Mouse (Mus musculus) forebrain, embryonic 15.5 days (tissue): ENCODE data around the gene Tctn1. TPM values are rescaled to one million over a fixed set of nuclear protein-coding genes. Genes with fewer than 3 reads are reported as not detected.
A peak's percentile ranks its signal among the peaks of the same experiment; 100 is the strongest.

Experiments used
- ATAC-seq: fragments of 200-750 bp; cut with Nextera tagmentation; replicated peaks from 2 replicates; pipeline ENCODE4 v1.8.0; 2017; ENCODE audit warnings: mild to moderate bottlenecking, moderate TSS enrichment, moderate library complexity
- H3K27ac ChIP-seq: fragments of 300-500 bp; sonication (generic); replicated peaks from 2 replicates; pipeline ENCODE4 v1.5.1; 2015; ENCODE audit warnings: mild to moderate bottlenecking, inconsistent platforms
- H3K27me3 ChIP-seq: fragments of 300-500 bp; sonication (generic); 2 replicates; pipeline ENCODE4 v1.6.1; 2015; ENCODE audit warnings: inconsistent platforms
- H3K36me3 ChIP-seq: fragments of 300-500 bp; sonication (generic); 2 replicates; pipeline ENCODE4 v1.6.1; 2015; ENCODE audit warnings: mild to moderate bottlenecking, inconsistent platforms
- H3K4me1 ChIP-seq: fragments of 300-500 bp; sonication (generic); 2 replicates; pipeline ENCODE4 v1.6.1; 2015; ENCODE audit warnings: inconsistent platforms
- H3K4me2 ChIP-seq: fragments of 300-500 bp; sonication (generic); replicated peaks from 2 replicates; pipeline ENCODE4 v1.6.1; 2015; ENCODE audit warnings: mild to moderate bottlenecking, inconsistent platforms
- H3K4me3 ChIP-seq: fragments of 300-500 bp; sonication (generic); 2 replicates; pipeline ENCODE4 v1.5.1; 2015; ENCODE audit warnings: mild to moderate bottlenecking, inconsistent platforms
- H3K9ac ChIP-seq: fragments of 300-500 bp; sonication (generic); replicated peaks from 2 replicates; pipeline ENCODE4 v1.6.1; 2015; ENCODE audit warnings: mild to moderate bottlenecking, inconsistent platforms
- H3K9me3 ChIP-seq: fragments of 300-500 bp; sonication (generic); 2 replicates; pipeline ENCODE4 v1.6.1; 2016; ENCODE audit warnings: inconsistent platforms
- WGBS: fragments of 180-500 bp; shearing (Covaris S2); methylation state at CpG from one replicate; pipeline ENCODE4 v1.1.7; 2015; ENCODE audit warnings: mixed read lengths; 5-methylcytosine and 5-hydroxymethylcytosine counted together
- polyA plus RNA-seq: library from polyadenylated mRNA; unstranded; fragments of >200 nt; fragmentation: Nextera tagmentation; extraction: Ambion mirVana; gene quantifications from 2 replicates; pipeline ENCODE4 v1.2.1, GENCODE M21; 2015

Tctn1 gene
- polyA plus RNA-seq, 1 experiment from 2014 or later = 4.2 TPM

- H3K4me3 ChIP-seq = peak within 1 kb of the TSS; percentile 65
- ATAC-seq = peak; percentile 94
- H3K9me3 ChIP-seq = no peaks in the 10 kb centered on the region
- H3K9ac ChIP-seq = peak within 1 kb of the TSS; percentile 76
- H3K4me2 ChIP-seq = peak within 1 kb of the TSS; percentile 87
- under 1% methylated on average over 98 of the region's 114 CpGs for WGBS
- H3K4me1 ChIP-seq = peaks cover 23% of the 10 kb centered on the region
- no peaks in the 10 kb centered on the region for H3K27me3 ChIP-seq
- H3K27ac ChIP-seq = peak within 1 kb of the TSS; percentile 87
- no peaks in the 10 kb centered on the region for H3K36me3 ChIP-seq
Measured at GRCm38 (mm10) chr5:122284183-122285028, 20.1 kb upstream of the Tctn1 start, which contains the start of gene Pptc7. TSS of gene Pptc7 (plus strand) at chr5:122284365.

DNA sequence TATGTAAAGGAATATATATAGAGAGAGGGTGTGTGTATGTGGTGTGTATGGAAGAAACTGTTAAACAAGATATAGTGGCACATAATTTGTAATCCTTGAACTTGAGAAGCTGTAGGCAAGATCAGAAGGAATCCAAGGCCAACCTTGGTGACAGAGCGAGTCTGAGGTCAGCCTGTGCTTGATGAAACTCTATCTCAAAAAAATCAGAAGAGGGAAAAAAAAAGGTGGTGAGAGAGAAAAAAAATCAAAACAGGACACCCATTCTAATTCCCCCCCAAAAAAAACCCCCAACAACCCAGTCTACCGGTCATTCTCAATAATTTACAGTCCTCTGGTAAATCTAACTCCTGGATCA lies 19.5 kb upstream of the Tctn1 start:
- Histone ChIP-seq H3K4me1 (peaks cover 23% of the 10 kb centered on the region), H3K36me3 (no peaks in the 10 kb centered on the region), H3K9ac (no peak overlapping the region), H3K9me3 (no peaks in the 10 kb centered on the region), H3K27me3 (no peaks in the 10 kb centered on the region), H3K27ac (no peak overlapping the region), H3K4me3 (peak overlapping the region; percentile 65), H3K4me2 (0 out of 2 replicates have a peak overlapping the region, but pooled peaks have one; percentile 87)
- no peak for ATAC-seq
- WGBS = 24% methylated on average over 2 of the region's 2 CpGs

- peaks cover 15% of the 10 kb centered on the region for H3K4me1 ChIP-seq
- no peak for ATAC-seq
- 37% methylated on average over 19 of the region's 19 CpGs for WGBS
Measured at GRCm38 (mm10) chr5:122280827-122281462, 16.7 kb upstream of the Tctn1 start.

GRCm38 (mm10) chr5:122280422-122280826 lies 16.2 kb upstream of the Tctn1 start:
- no peak overlapping the region for H3K27ac ChIP-seq
- no peak for ATAC-seq
- no peaks in the 10 kb centered on the region for H3K36me3 ChIP-seq
- no peaks in the 10 kb centered on the region for H3K9me3 ChIP-seq
- H3K4me2 ChIP-seq = no peak overlapping the region
- H3K4me3 ChIP-seq = no peak overlapping the region
- WGBS = 48% methylated on average over 6 of the region's 6 CpGs
- H3K9ac ChIP-seq = no peak overlapping the region
- peaks cover 10% of the 10 kb centered on the region for H3K4me1 ChIP-seq
- H3K27me3 ChIP-seq = no peaks in the 10 kb centered on the region

More at GRCm38 (mm10) chr5:122280827-122281462, 16.7 kb upstream of the Tctn1 start:
- H3K27ac ChIP-seq = no peak overlapping the region
- no peak overlapping the region for H3K4me2 ChIP-seq
- H3K9me3 ChIP-seq = no peaks in the 10 kb centered on the region
- H3K27me3 ChIP-seq = no peaks in the 10 kb centered on the region
- H3K9ac ChIP-seq = no peak overlapping the region
- H3K36me3 ChIP-seq = no peaks in the 10 kb centered on the region
- H3K4me3 ChIP-seq = no peak overlapping the region

DNA sequence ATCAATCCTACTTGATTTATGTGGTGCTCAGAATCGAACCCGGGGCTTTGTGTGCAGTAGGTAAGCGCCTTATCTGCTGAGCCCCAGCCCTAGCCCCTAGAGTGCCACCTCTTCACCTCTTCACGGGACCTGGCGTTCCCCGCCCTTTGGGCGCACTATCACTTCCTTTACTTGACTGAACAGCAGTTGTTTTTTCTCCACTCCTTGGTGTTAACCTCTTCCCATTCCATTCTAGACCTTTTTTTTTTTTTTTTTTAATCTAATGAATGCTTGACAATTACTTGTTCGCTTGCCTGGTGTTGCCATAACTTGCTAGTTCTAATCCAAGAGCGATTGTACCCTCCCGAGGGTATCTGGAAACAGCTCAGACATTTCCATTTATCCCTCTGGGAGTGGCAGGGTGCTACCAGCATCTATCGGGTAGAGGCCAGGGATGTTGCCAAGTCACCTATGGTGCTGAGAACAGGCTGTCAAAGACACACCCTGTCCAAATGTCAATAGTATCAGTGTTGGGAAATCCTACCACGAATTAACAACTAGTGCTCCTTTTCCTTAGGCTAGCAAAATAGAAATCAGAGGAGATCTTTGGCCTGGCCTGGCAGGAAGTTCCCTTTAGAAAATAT lies 15.7 kb upstream of the Tctn1 start:
- ATAC-seq = no peak
- Histone ChIP-seq H3K4me1 (peaks cover 6% of the 10 kb centered on the region; the same call in 1 of the 2 replicates), H3K4me2 (no peak overlapping the region), H3K27ac (no peak overlapping the region), H3K27me3 (no peaks in the 10 kb centered on the region), H3K4me3 (no peak overlapping the region), H3K36me3 (no peaks in the 10 kb centered on the region), H3K9me3 (no peaks in the 10 kb centered on the region), H3K9ac (no peak overlapping the region)
- WGBS = 84% methylated on average over 12 of the region's 12 CpGs

DNA sequence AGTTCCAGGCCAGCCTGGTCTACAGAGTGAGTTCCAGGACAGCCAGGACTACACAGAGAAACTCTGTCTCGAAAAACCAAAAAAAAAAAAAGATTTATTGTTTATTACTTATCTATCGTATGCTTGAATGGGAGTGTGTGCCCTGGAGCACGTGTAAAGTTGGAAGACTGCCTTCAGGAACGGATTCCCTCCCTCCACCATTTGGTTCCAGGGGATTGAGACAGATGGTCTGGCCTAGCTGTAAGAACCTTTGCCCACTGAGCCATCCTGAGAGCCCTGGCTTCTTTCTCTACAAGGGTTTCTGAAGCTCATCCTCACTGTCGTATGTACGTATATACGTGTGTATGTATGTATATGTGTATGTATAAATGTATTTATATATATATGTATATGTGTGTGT lies 14.7 kb upstream of the Tctn1 start:
- no peaks in the 10 kb centered on the region for H3K27me3 ChIP-seq
- no peak overlapping the region for H3K27ac ChIP-seq
- peaks cover 10% of the 10 kb centered on the region for H3K4me1 ChIP-seq
- 75% methylated on average over 7 of the region's 7 CpGs for WGBS
- no peak for ATAC-seq
- H3K4me2 ChIP-seq = no peak overlapping the region
- no peaks in the 10 kb centered on the region for H3K9me3 ChIP-seq
- H3K4me3 ChIP-seq = no peak overlapping the region
- no peaks in the 10 kb centered on the region for H3K36me3 ChIP-seq
- H3K9ac ChIP-seq = no peak overlapping the region

- WGBS = 11% methylated on average over 5 of the region's 5 CpGs
Measured at GRCm38 (mm10) chr5:122274785-122275184, 10.5 kb upstream of the Tctn1 start.

DNA sequence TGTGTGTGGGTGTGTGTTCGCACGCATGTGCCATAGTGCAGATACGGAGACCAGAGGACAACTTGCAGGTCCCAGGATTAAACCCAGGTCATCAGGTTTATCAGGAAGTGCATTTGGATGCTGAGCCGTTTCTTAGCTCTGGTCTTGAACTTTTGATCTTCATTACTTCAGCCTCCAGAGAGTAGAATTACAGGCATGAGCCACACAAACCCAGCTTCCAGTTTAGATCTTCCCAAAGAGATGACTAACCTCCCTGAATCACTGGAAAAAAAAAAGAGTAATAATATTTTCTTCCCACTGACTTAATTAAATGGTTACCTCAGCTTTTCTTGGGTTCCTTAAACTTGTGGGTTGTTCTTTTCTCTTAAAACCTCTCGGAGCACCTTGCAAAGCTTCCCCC lies 8.6 kb upstream of the Tctn1 start:
- H3K4me2 ChIP-seq = no peak overlapping the region
- H3K36me3 ChIP-seq = no peaks in the 10 kb centered on the region
- no peak overlapping the region for H3K9ac ChIP-seq
- no peak overlapping the region for H3K27ac ChIP-seq
- H3K4me1 ChIP-seq = peaks cover 4% of the 10 kb centered on the region
- no peak overlapping the region for H3K4me3 ChIP-seq
- 91% methylated on average over 5 of the region's 5 CpGs for WGBS
- ATAC-seq = no peak
- H3K27me3 ChIP-seq = no peaks in the 10 kb centered on the region
- no peaks in the 10 kb centered on the region for H3K9me3 ChIP-seq

More at GRCm38 (mm10) chr5:122274785-122275184, 10.5 kb upstream of the Tctn1 start:
- Histone ChIP-seq H3K4me2 (no peak overlapping the region), H3K27me3 (no peaks in the 10 kb centered on the region), H3K27ac (no peak overlapping the region), H3K4me3 (no peak overlapping the region), H3K4me1 (peaks cover 4% of the 10 kb centered on the region), H3K9me3 (no peaks in the 10 kb centered on the region), H3K36me3 (no peaks in the 10 kb centered on the region), H3K9ac (no peak overlapping the region)
- ATAC-seq = no peak

DNA sequence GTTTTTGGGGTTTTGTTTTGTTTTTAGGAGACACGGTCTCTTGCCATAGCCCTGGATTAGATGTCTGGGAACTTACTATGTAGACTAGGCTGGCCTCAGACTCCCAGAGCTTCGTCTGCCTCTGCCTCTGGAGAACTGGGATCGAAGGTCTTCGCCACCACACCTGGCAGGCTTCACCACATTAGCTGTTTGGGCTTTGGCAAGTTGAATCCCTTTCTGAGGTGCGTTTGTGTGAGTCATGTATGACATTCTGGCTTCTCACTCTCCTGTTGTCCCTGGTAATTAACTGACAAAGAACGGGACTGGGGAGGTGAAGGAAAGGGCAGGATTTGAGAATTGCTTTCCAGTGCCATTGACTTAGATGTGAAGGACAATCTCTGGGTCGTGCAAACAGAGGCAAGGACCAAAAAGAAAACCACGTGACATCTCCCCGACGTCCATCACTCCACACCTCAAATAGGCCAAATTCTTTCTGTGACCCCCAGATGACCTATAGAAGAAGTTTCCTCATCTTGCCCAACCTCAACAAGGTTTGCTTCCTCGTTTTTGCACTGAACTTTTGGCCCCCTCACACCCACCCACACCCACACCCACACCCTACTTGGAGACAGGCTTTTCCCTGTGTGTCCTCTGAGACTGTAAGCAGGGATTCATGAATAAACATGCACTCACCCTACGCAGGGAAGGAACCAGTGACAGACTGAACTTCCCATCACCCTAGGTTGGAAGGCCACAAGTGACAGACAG lies 4.8 kb upstream of the Tctn1 start:
- WGBS = 73% methylated on average over 12 of the region's 12 CpGs
- Histone ChIP-seq H3K9me3 (no peaks in the 10 kb centered on the region), H3K27ac (no peak overlapping the region), H3K4me2 (no peak overlapping the region), H3K4me1 (no peaks in the 10 kb centered on the region), H3K36me3 (no peaks in the 10 kb centered on the region), H3K27me3 (no peaks in the 10 kb centered on the region), H3K4me3 (no peak overlapping the region), H3K9ac (no peak overlapping the region)
- ATAC-seq = no peak

DNA sequence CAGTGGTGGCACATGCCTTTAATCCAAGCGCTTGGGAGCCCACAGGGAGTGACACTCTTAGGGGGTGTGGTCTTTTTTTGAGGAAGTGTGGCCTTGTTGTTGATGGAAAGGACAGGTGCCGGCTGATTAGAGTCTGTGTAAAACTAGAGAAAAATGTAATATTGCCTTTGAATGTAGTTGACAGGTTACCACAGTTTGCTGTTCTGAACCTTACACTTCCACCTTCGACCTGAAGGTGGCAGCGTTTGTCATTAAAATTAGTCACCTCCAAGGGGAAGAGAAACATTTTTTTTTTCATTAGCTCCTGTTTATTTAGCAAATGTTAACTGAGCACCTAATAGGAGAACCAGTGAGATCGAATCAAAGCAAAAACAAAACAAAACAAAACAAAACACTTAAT lies 3.6 kb upstream of the Tctn1 start:
- Histone ChIP-seq H3K4me2 (no peak overlapping the region), H3K9ac (no peak overlapping the region), H3K4me3 (no peak overlapping the region), H3K36me3 (no peaks in the 10 kb centered on the region), H3K4me1 (peaks cover 10% of the 10 kb centered on the region), H3K9me3 (no peaks in the 10 kb centered on the region), H3K27ac (no peak overlapping the region), H3K27me3 (no peaks in the 10 kb centered on the region)
- no peak for ATAC-seq
- WGBS = 31% methylated on average over 5 of the region's 5 CpGs

- WGBS = 80% methylated on average over 7 of the region's 7 CpGs
Measured at GRCm38 (mm10) chr5:122267136-122267535, 2.9 kb upstream of the Tctn1 start.

More at GRCm38 (mm10) chr5:122267136-122267535, 2.9 kb upstream of the Tctn1 start:
- Histone ChIP-seq H3K4me3 (no peak overlapping the region), H3K9ac (no peak overlapping the region), H3K27me3 (no peaks in the 10 kb centered on the region), H3K9me3 (no peaks in the 10 kb centered on the region), H3K36me3 (no peaks in the 10 kb centered on the region), H3K27ac (no peak overlapping the region), H3K4me1 (peaks cover 10% of the 10 kb centered on the region), H3K4me2 (no peak overlapping the region)
- no peak for ATAC-seq
